Mouse (Mus musculus) gastrocnemius, postnatal 36 days (tissue): ENCODE measurements at regions not wholly inside any gene's neighbourhood (a gene's known extent, or its start where the extent isn't known, plus 50 kb on each side); places are given as distances from the start of the nearest gene placed in this dataset.
A peak's percentile ranks its signal among the peaks of the same experiment; 100 is the strongest.

Experiments
- DNase-seq, 2 experiments: peaks; one replicate each; pipeline ENCODE4 v3.0.0; 2022
- intact Hi-C: fragments of 180-260 bp; cut with DNase I; formaldehyde crosslinking; loops from one replicate; pipeline ENCODE4 v1.15.1; 2025

DNA sequence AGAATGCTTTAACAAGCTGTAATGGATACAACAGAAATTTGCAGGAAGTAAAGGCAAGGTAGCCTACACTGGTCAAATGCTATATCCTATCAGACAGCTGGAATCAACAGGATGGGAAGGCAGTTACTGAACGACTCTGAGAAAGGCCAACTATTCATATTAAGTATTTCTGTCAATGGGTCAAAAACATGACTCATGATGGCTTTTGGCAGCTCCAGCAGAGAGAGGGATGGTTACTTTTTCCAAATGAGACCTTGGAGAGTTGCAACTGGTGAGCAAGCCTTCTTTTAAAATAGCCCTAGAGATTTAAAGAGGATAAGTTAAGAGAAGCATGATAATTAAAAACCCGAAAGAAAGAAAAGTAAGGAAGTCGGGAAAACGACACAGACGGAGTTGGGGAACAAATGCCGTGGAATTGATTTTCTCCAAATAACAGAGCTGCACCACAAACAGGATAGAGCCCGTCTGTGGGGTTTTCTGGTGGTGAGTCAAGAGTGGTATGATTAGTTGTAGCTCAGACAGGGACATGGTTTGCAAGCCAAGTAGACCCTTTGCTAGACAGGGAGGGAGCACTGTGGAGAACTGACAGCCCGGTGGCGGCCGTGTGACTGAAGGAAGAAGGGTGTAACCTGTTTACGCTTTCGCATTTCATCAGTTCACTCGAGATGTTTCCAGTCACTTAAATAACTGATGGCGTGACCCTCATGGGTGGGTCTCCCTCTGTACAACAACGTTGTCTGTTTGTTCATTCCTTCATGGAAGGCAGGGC is 3638.1 kb upstream of the Gm7489 start:
- intact Hi-C loops: no loop called here
- DNase-seq: peak; percentile 16 to 21

DNA sequence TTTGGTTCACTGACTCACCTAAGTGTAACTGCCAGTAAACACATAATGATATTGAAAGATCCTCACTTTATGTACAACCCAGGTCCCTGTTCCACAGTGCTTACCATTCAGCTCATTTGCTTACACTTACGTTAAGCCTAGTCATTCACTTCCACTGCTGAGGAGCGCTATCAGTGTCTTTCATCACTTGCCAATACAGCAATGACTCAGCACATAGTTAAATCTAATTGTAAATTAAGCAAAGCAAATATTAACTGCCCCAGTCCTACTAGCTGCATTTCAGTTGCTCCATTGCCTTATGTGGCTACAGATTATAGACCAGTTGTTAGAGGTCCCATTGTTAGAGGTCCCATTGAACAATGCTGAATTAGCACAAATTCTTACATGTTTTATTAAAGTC is 3624.6 kb upstream of the Gm7489 start:
- no peak for DNase-seq
- intact Hi-C loops: no loop called here

- intact Hi-C loops: no loop called here
Observed at GRCm38 (mm10) chr15:50261245-50261872, 3623.3 kb upstream of the Gm7489 start.

GRCm38 (mm10) chr15:50267542-50267941 is 3617.2 kb upstream of the Gm7489 start:
- DNase-seq: no peak

More at GRCm38 (mm10) chr15:50261245-50261872, 3623.3 kb upstream of the Gm7489 start:
- peak in 1 of 2 experiments; percentile 13 for DNase-seq

DNA sequence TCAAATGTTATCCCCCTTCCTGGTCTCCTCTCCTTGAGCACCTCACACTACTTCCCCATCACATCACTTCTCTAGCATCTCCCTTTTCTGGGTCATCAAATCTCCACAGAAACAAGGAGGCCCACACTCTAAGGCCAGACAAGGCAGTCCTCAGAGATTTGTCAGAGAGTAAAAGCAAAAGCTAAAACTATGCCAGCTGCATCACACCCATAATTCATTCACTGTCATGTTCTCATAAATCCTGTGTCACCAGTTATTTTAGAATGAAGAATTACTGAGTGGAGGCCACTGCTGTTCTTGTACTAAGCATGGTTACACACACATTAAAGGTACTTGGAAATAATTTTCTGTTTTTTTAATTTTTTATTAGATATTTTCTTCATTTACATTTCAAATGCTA is 3613.1 kb upstream of the Gm7489 start:
- intact Hi-C loops: no loop called here
- DNase-seq: no peak

More at GRCm38 (mm10) chr15:50267542-50267941, 3617.2 kb upstream of the Gm7489 start:
- intact Hi-C loops: no loop called here

DNA sequence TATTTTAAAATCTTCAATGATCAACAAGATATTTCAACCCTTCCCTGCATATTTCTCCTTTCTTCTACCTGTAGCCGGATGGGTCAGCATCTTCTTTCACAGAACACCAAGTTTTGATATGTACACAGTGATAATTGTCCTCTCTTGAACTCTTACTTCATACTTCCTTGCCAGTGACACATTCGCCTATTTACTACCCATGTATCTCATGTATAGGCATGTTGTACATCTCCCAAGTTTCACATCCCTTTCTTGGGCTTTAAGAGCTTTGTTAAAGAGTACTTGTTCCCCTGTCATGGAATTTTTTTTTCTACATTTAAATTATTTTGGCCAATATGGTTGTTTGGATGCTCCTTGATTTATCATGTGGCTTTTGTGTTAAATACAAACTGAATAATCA is 3602.1 kb upstream of the Gm7489 start:
- no peak for DNase-seq
- intact Hi-C loops: no loop called here

DNA sequence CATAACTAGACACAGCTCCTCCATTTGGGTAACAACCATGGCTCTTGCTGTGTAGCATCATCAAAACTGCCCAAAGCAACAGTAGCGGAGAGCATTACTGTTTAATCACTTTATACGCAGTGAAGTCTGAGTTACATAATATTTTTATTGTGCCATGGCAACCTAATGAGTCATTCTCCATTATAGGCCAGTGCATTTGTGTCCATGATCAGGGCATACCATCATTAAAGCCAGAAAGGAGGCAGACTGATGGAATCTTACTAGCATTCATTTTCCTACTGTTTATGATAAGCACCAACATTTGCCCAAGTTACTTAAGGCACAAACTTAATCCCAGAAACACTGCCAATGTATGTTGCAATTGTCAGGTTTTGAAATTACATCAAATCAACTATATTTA is 3601.2 kb upstream of the Gm7489 start:
- intact Hi-C loops: no loop called here
- no peak for DNase-seq

- intact Hi-C loops: no loop called here
- no peak for DNase-seq
Observed at GRCm38 (mm10) chr15:50301831-50302230, 3582.9 kb upstream of the Gm7489 start.

GRCm38 (mm10) chr15:50304085-50304484 is 3580.6 kb upstream of the Gm7489 start:
- intact Hi-C loops: no loop called here
- DNase-seq: no peak

- intact Hi-C loops: no loop called here
Observed at GRCm38 (mm10) chr15:50320796-50321195, 3563.9 kb upstream of the Gm7489 start.

GRCm38 (mm10) chr15:50345536-50345935 is 3539.2 kb upstream of the Gm7489 start:
- intact Hi-C loops: no loop called here
- DNase-seq: no peak

More at GRCm38 (mm10) chr15:50320796-50321195, 3563.9 kb upstream of the Gm7489 start:
- no peak for DNase-seq

DNA sequence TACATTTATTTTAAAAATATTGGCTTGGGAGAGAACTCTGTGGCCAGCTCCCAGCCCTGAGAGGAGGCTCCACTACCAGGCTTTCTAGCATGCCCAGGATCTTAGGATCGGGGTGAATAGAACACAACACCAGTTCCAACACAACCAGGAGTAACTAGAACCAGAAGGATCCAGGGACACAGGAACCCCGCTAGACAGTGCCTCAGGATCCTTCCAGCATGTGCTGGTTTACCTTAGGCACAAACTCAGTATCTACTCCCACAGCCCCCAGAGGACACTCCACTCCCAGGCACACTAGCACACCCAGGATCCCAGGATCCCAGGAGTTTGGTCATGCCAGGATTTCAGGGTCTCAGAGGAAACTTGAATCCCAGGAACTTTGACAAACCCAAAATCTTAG is 3537.8 kb upstream of the Gm7489 start:
- intact Hi-C loops: no loop called here
- DNase-seq: no peak

DNA sequence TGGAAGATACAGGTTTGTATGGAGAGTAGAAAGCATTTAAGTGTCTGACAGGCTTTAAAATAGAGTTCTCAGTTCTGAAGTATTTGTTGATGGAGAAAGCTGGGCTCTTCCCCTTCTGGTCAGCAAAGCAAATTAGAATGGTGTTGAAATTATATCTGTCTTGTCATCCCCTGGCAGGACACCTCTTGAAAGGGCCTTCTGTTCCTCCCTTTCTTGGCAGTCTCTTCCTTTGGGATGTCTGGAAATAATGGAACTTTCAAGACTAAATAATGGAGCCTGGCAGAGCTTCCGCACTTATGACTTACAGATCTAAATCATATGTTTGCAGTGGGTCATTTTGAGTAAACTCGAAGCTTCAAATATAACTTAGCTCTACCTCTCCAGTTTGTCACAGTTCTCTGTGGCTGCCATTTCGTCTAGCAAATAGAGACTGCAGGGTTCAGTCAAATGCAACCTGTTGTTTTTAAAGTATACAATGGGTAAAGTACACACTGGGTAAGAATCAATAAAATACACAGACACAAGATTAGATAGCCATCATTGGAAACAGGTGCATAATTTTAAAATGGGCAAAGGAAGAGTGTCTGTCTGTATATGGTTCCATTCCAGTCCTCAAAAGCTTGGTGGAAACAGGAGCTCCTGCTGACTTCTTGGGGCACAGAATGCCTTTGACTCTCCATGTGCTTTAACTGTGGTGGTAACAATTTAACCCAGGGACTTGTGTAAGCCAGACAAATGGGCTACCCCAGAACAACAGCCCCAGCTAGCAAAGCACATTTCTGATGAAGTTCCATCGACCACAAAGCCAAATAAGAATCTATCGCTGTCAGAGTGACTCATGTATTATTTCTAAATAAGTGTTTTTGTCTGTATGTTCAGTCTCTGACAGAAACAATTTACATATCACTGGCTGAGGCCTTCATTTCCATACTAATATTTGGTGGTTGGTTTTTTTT is 3524.4 kb upstream of the Gm7489 start:
- intact Hi-C loops: no loop called here
- DNase-seq: no peak

- intact Hi-C loops: no loop called here
Observed at GRCm38 (mm10) chr15:50361334-50361733, 3523.4 kb upstream of the Gm7489 start.

DNA sequence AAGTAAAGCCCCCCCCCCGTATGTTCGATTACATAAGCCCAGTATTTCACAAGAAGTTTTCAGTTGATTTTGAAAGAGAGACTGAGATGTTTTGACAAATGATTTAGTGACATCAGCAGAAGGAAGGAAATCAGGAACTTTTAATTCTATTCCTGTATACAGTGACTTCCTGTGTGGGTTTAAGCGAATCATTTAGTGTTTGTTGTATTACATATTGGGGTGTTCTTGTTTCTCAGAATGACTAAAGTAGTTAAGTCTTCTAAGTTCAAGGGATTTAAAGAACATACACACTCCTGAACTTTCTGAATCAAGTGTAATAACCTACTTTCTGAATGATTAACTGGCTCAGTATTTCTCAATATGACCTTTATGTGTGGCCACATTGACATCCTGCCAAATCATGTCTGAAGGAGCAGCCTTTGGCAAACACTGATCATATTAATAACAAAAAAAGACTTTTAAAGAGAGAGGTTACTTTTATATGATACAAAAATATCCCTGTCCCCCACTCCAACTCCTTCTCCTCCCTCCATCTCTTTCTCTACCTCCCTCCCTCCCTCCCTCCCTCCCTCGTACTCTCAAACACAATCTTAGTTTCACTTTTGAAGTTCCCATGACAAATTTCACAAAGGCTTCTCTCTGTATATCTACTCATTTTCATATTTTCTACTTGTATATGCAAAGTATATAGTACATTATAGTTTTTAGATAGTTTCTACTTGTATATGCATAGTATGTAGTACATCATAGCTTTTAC is 3522.8 kb upstream of the Gm7489 start:
- no peak for DNase-seq
- intact Hi-C loops: no loop called here

More at GRCm38 (mm10) chr15:50361334-50361733, 3523.4 kb upstream of the Gm7489 start:
- DNase-seq: no peak

GRCm38 (mm10) chr15:50400006-50400781 is 3484.5 kb upstream of the Gm7489 start:
- intact Hi-C loops: no loop called here
- DNase-seq: no peak

GRCm38 (mm10) chr15:50401386-50401785 is 3483.3 kb upstream of the Gm7489 start:
- intact Hi-C loops: no loop called here
- DNase-seq: no peak

GRCm38 (mm10) chr15:50402551-50402950 is 3482.2 kb upstream of the Gm7489 start:
- intact Hi-C loops: no loop called here
- DNase-seq: no peak

GRCm38 (mm10) chr15:50403883-50404282 is 3480.8 kb upstream of the Gm7489 start:
- DNase-seq: no peak
- intact Hi-C loops: no loop called here
